Mouse (Mus musculus): ENCODE data around the gene Cbfa2t2. TPM values are rescaled to one million over a fixed set of nuclear protein-coding genes. Genes with fewer than 3 reads are reported as not detected.
A peak's percentile ranks its signal among the peaks of the same experiment; 100 is the strongest.

Cbfa2t2 gene
- polyA plus RNA-seq, 1 experiment from 2014 or later = 34.9 TPM

DNA sequence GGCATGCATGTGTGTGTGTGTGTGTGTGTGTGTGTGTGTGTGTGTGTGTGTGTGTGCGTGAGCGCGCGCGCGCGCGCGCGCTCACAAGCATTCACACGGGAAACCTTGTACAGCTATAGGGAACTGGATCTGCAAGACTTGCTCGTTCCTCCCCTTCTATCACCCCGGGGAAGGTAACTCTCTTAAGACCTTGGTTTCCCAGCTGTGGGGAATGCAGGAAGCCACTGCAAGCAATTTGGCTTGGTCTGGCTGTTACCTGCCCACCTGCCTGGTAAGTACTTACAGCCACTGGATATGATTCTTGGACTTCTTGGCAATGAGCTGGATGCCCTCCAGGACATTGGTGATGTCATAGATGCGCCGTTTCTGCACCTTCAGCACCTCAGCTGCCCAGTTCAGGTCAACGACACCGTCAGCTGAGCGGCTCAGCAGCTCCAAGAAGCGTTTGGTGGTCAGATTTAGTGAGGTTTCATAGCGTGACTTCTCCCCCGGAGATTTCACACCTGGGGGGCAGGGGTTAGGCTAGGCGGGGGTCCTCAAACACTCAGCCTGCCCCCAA lies 127.4 kb downstream of the Cbfa2t2 start:
- Histone ChIP-seq H3K9ac (ENCODE audit: low read length) (no peak overlapping the region), H3K9me3 (ENCODE audit: control insufficient read depth, low read length) (no peaks in the 10 kb centered on the region), H3K36me3 (ENCODE audit: control insufficient read depth, insufficient read depth, low read length) (peaks cover 19% of the 10 kb centered on the region), H3K4me3 (ENCODE audit: low read length) (no peak overlapping the region), H3K27me3 (ENCODE audit: control insufficient read depth, insufficient read depth, low read depth, low read length) (no peaks in the 10 kb centered on the region), H3K4me1 (replicated peaks; ENCODE audit: control insufficient read depth, insufficient read depth, low read length) (peaks cover 27% of the 10 kb centered on the region), H3K4me2 (ENCODE audit: low read depth, low read length) (no peak overlapping the region), H3K27ac (ENCODE audit: low read length) (no peak overlapping the region)
- ATAC-seq (ENCODE audit: low read depth) = no peak
- 81% methylated on average over 22 of the region's 22 CpGs for WGBS

DNA sequence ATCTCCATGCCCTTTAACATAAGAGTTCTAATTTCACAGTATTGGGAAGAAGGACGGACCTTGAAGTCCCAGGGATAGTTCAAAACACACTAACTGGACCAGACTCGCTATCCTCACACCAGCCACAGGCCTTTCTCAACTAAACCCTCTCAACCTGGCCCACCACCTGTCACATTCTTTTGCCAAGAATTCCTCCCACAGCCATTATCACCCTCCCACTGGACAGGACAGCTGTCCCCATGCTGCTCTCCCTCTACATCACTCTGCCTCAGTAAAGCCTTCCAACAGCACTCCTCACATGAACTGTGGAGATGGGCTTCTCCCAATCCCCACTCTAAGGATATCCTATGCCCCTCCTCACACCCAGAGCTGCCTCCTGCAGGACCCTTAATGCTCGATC lies 129.3 kb downstream of the Cbfa2t2 start:
- H3K4me2 ChIP-seq (ENCODE audit: low read depth, low read length) = no peak overlapping the region
- H3K9ac ChIP-seq (ENCODE audit: low read length) = no peak overlapping the region
- H3K27me3 ChIP-seq (ENCODE audit: control insufficient read depth, insufficient read depth, low read depth, low read length) = no peaks in the 10 kb centered on the region
- no peaks in the 10 kb centered on the region for H3K9me3 ChIP-seq (ENCODE audit: control insufficient read depth, low read length)
- WGBS = 78% methylated on average over 3 of the region's 3 CpGs
- no peak for ATAC-seq (ENCODE audit: low read depth)
- no peak overlapping the region for H3K27ac ChIP-seq (ENCODE audit: low read length)
- no peak overlapping the region for H3K4me3 ChIP-seq (ENCODE audit: low read length)
- H3K36me3 ChIP-seq (ENCODE audit: control insufficient read depth, insufficient read depth, low read length) = peaks cover 16% of the 10 kb centered on the region
- H3K4me1 ChIP-seq (replicated peaks; ENCODE audit: control insufficient read depth, insufficient read depth, low read length) = peaks cover 30% of the 10 kb centered on the region

DNA sequence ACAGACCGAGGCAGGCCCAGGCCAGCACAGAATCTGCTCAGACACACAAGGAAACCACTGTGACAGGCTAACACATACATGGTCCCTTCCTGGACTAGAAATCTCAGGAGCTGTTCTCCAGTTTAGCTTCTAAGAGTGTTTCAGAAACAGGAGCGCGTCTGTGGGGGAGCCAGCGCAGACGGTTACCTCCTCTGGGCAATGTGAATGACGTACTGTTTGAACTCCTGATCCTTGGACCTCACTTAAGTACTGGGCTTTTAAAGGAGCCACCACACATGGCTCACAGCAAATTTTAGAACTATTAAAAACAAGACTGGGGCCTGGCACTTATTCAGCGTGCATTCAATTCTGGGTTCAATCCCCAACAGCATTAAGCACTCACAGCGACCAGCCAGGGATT lies 130.4 kb downstream of the Cbfa2t2 start:
- 38% methylated on average over 8 of the region's 8 CpGs for WGBS
- Histone ChIP-seq H3K4me1 (replicated peaks; ENCODE audit: control insufficient read depth, insufficient read depth, low read length) (peaks cover 38% of the 10 kb centered on the region), H3K4me2 (ENCODE audit: low read depth, low read length) (peak overlapping the region; percentile 15; the same call in 1 of the 2 replicates), H3K9me3 (ENCODE audit: control insufficient read depth, low read length) (no peaks in the 10 kb centered on the region), H3K27me3 (ENCODE audit: control insufficient read depth, insufficient read depth, low read depth, low read length) (no peaks in the 10 kb centered on the region), H3K9ac (ENCODE audit: low read length) (no peak overlapping the region; the same call in none of the 2 replicates), H3K36me3 (ENCODE audit: control insufficient read depth, insufficient read depth, low read length) (peaks cover 12% of the 10 kb centered on the region), H3K27ac (ENCODE audit: low read length) (peak overlapping the region; percentile 44; the same call in 1 of the 2 replicates), H3K4me3 (ENCODE audit: low read length) (no peak overlapping the region)
- no peak for ATAC-seq (ENCODE audit: low read depth)

DNA sequence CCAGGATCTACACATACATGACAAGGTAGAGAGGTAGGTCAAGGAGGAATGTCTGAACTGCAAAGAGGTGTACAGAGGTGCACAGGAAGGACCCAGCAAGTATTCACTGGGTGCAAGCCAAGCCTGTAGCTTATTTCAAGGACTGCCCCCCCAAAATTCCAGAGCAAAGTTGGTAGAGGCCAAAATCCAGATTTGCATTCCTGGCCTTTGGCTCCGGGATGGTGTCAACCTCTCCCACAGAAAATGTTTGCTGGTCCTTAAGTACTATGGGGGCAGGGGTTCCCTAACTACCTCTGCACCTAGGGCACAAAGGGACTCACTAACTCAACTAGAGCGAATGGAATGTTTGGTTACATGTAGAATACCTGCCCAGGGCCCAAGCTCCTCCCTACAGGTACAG lies 131.5 kb downstream of the Cbfa2t2 start:
- Histone ChIP-seq H3K27me3 (ENCODE audit: control insufficient read depth, insufficient read depth, low read depth, low read length) (no peaks in the 10 kb centered on the region), H3K27ac (ENCODE audit: low read length) (peak overlapping the region; percentile 88), H3K4me2 (ENCODE audit: low read depth, low read length) (peak overlapping the region; percentile 75), H3K4me1 (replicated peaks; ENCODE audit: control insufficient read depth, insufficient read depth, low read length) (peaks cover 38% of the 10 kb centered on the region), H3K9ac (ENCODE audit: low read length) (peak overlapping the region; percentile 80), H3K4me3 (ENCODE audit: low read length) (peak overlapping the region; percentile 80), H3K9me3 (ENCODE audit: control insufficient read depth, low read length) (no peaks in the 10 kb centered on the region), H3K36me3 (ENCODE audit: control insufficient read depth, insufficient read depth, low read length) (peaks cover 9% of the 10 kb centered on the region)
- peak; percentile 7; the same call in 1 of the 2 replicates for ATAC-seq (ENCODE audit: low read depth)
- 32% methylated on average over 2 of the region's 2 CpGs for WGBS

DNA sequence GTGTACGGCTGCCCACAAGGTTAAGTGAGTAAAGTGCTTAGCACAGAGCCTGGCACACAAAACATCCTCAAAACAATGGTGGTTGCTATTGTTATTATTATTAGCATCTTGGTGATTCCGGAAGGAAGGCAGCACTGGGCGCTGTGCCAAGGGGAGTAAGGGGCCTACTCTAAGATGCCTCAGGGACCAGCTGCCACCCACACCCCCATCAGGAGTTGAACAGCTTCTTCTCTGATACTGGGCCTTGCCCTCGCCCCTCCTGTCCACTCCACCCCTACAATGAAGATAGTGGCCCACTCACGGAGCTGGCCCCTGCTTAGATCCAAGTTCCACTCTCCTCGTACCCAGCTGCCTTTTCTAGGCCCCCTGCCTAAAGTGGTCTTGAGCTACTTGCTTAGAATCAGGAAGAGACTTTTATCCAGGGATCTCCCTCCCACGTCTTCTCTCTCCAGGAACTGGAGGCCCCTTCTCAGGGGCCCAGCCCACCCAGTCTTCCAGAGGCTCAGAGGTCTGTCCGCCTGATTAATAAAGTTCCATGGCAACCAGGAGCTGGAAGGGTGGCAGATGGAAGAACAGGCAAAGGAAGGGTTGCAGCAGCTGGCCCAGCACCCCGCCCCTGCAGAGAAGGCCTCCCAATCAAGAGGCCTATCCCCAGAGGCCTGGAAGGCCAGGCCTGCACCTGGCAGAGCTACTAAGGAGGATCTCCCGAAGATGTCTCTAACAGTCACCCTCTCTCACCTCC lies 132.2 kb downstream of the Cbfa2t2 start:
- WGBS = 8% methylated on average over 10 of the region's 10 CpGs
- peak overlapping the region; percentile 80 for H3K4me3 ChIP-seq (ENCODE audit: low read length)
- no peaks in the 10 kb centered on the region for H3K9me3 ChIP-seq (ENCODE audit: control insufficient read depth, low read length)
- H3K36me3 ChIP-seq (ENCODE audit: control insufficient read depth, insufficient read depth, low read length) = peaks cover 4% of the 10 kb centered on the region; the same call in 1 of the 2 replicates
- peak overlapping the region; percentile 75 for H3K4me2 ChIP-seq (ENCODE audit: low read depth, low read length)
- H3K9ac ChIP-seq (ENCODE audit: low read length) = peak overlapping the region; percentile 80
- ATAC-seq (ENCODE audit: low read depth) = no peak
- H3K4me1 ChIP-seq (replicated peaks; ENCODE audit: control insufficient read depth, insufficient read depth, low read length) = peaks cover 38% of the 10 kb centered on the region
- H3K27me3 ChIP-seq (ENCODE audit: control insufficient read depth, insufficient read depth, low read depth, low read length) = no peaks in the 10 kb centered on the region
- H3K27ac ChIP-seq (ENCODE audit: low read length) = peak overlapping the region; percentile 88

DNA sequence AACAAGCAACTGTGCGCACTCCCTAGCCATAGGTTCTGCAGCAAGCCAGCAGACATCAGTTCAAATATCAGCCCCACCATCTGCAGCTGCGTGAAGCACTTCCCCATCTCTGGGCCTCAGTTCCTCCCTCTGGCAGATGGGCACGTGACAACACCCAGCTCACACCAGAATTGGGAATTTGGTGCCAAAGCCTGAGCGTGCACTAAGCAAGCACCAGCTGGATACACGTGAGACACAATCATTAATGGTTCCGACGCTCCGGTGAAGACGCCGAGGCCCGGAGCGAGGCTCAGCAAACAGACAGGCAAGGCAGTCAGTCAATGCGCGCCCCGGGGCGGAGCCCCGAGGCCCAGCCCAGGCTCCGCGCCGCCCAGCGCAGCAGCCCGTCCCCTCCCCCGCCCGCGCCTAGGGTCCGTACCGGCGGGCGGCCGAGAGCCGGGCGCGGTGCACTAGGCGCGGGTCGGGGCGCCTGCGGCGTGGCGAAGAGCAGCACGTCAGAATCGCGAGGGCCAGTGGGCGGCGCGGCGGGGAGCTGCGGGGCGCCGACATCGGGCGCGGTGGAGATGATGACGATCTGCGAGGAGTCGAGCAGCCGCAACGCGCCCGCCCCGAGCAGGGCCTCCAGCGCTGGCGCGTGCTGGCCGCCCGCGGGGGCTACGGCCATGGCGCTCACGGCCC lies 132.9 kb downstream of the Cbfa2t2 start:
- peak overlapping the region; percentile 80 for H3K4me3 ChIP-seq (ENCODE audit: low read length)
- peak overlapping the region; percentile 80 for H3K9ac ChIP-seq (ENCODE audit: low read length)
- peak; percentile 78 for ATAC-seq (ENCODE audit: low read depth)
- H3K4me1 ChIP-seq (replicated peaks; ENCODE audit: control insufficient read depth, insufficient read depth, low read length) = peaks cover 38% of the 10 kb centered on the region
- no peaks in the 10 kb centered on the region for H3K27me3 ChIP-seq (ENCODE audit: control insufficient read depth, insufficient read depth, low read depth, low read length)
- peak overlapping the region; percentile 75 for H3K4me2 ChIP-seq (ENCODE audit: low read depth, low read length)
- WGBS = 2% methylated on average over 46 of the region's 70 CpGs
- no peaks in the 10 kb centered on the region for H3K9me3 ChIP-seq (ENCODE audit: control insufficient read depth, low read length)
- H3K36me3 ChIP-seq (ENCODE audit: control insufficient read depth, insufficient read depth, low read length) = no peaks in the 10 kb centered on the region; the same call in 1 of the 2 replicates
- H3K27ac ChIP-seq (ENCODE audit: low read length) = peak overlapping the region; percentile 88

DNA sequence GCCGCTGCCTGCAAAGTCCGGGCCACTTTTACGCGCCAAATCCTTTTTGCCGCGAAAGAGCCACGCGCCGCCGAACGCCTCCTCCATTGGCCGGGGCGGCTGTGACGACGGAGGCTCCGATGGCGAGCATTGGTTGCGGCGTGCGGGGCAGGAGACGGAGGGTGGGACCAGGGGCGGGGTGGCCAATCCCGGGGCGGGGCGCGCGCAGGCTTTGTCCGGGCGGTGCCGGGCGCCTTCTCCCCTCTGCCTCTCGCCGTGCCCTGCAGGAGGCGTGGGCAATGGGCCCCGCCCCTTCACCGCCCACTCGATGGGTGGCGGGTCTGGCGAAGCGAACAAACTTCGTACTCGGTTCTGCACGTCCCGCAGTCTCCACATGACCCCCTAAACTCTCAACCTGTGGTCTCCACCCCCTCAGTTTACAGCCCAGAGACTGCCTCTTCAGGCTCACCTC lies 133.6 kb downstream of the Cbfa2t2 start, which contains the start of gene E2f1:
TSS of gene E2f1 (minus strand) at position 57 of the 451 bp plus-strand sequence.
- H3K4me1 ChIP-seq (replicated peaks; ENCODE audit: control insufficient read depth, insufficient read depth, low read length) = peaks cover 38% of the 10 kb centered on the region
- peak; percentile 97 for ATAC-seq (ENCODE audit: low read depth)
- under 1% methylated on average over 36 of the region's 44 CpGs for WGBS
- no peaks in the 10 kb centered on the region for H3K27me3 ChIP-seq (ENCODE audit: control insufficient read depth, insufficient read depth, low read depth, low read length)
- peak within 1 kb of the TSS; percentile 80 for H3K4me3 ChIP-seq (ENCODE audit: low read length)
- H3K9me3 ChIP-seq (ENCODE audit: control insufficient read depth, low read length) = no peaks in the 10 kb centered on the region
- peak within 1 kb of the TSS; percentile 81 for H3K4me2 ChIP-seq (ENCODE audit: low read depth, low read length)
- peak within 1 kb of the TSS; percentile 89 for H3K27ac ChIP-seq (ENCODE audit: low read length)
- H3K36me3 ChIP-seq (ENCODE audit: control insufficient read depth, insufficient read depth, low read length) = no peaks in the 10 kb centered on the region
- peak within 1 kb of the TSS; percentile 80 for H3K9ac ChIP-seq (ENCODE audit: low read length)

DNA sequence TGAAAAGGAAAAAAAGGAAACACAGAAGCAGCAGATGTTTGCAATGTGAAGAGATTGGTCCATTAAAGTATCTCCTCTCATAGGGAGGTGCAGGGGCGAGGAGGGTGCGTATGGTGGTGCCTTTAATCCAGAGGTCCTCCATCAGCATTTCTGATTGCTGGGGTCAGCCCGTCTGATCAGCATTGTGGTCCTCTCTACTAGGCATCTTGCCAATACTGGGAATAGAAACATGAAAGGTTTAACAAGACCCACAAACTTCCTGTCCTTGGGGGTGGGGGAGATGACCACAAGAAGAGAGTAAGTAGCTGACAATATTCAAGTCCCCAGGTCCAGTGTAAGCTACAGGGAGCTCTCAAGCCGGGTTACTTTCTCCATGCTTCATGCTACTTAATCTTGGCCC lies 134.4 kb downstream of the Cbfa2t2 start:
- no peak for ATAC-seq (ENCODE audit: low read depth)
- Histone ChIP-seq H3K27ac (ENCODE audit: low read length) (peak overlapping the region; percentile 89), H3K4me2 (ENCODE audit: low read depth, low read length) (peak overlapping the region; percentile 81; the same call in 1 of the 2 replicates), H3K36me3 (ENCODE audit: control insufficient read depth, insufficient read depth, low read length) (no peaks in the 10 kb centered on the region), H3K9me3 (ENCODE audit: control insufficient read depth, low read length) (no peaks in the 10 kb centered on the region), H3K9ac (ENCODE audit: low read length) (no peak overlapping the region), H3K4me1 (replicated peaks; ENCODE audit: control insufficient read depth, insufficient read depth, low read length) (peaks cover 38% of the 10 kb centered on the region), H3K4me3 (ENCODE audit: low read length) (no peak overlapping the region), H3K27me3 (ENCODE audit: control insufficient read depth, insufficient read depth, low read depth, low read length) (no peaks in the 10 kb centered on the region)
- WGBS = 44% methylated on average over 4 of the region's 4 CpGs

DNA sequence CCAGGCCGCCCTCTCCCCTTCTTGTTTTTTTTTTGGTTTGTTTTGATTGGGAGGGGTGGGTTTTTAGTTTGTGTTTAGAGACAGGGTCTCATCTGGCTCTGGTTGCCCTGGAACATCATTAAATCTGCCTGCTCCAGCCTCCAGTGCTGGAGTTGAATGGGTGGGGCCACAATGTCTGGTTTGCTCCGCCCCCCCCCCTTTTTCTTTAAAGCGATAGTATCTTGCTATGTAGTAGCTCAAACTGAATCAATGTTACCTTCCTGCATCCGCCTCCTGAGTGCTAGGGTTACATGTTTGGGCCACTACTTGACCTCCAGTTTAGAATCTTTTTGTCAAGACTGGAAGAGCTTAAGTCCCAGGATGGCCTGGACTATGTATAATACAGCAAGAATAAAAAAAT lies 135.0 kb downstream of the Cbfa2t2 start:
- ATAC-seq (ENCODE audit: low read depth) = no peak
- Histone ChIP-seq H3K4me3 (ENCODE audit: low read length) (no peak overlapping the region), H3K4me2 (ENCODE audit: low read depth, low read length) (no peak overlapping the region), H3K27me3 (ENCODE audit: control insufficient read depth, insufficient read depth, low read depth, low read length) (no peaks in the 10 kb centered on the region), H3K9ac (ENCODE audit: low read length) (no peak overlapping the region), H3K9me3 (ENCODE audit: control insufficient read depth, low read length) (no peaks in the 10 kb centered on the region), H3K4me1 (replicated peaks; ENCODE audit: control insufficient read depth, insufficient read depth, low read length) (peaks cover 36% of the 10 kb centered on the region), H3K36me3 (ENCODE audit: control insufficient read depth, insufficient read depth, low read length) (no peaks in the 10 kb centered on the region), H3K27ac (ENCODE audit: low read length) (peak overlapping the region; percentile 89; the same call in 1 of the 2 replicates)
- WGBS = 72% methylated on average over 4 of the region's 4 CpGs

Measured in lung, embryonic 16.5 days (tissue).